Mouse (Mus musculus) CH12.LX (cell line): ENCODE results near the gene Cdhr5.

Source experiments
- CTCF ChIP-seq, 2 experiments: IDR thresholded peaks in 1 of 2; conservative IDR thresholded peaks in 1 of 2; 2 replicates each; pipeline ENCODE4 v1.5.1; 2011 to 2012; ENCODE audit warnings: low read depth in 2 of 2, low read length in 2 of 2, improper control_type of control experiment in 1 of 2, inconsistent platforms in 1 of 2, mild to moderate bottlenecking in 1 of 2, moderate library complexity in 1 of 2
- E2F4 ChIP-seq: IDR thresholded peaks from 2 replicates; pipeline ENCODE4 v1.6.1; 2011; ENCODE audit warnings: low read depth, low read length, improper control_type of control experiment; ENCODE audit not compliant: insufficient replicate concordance
- MAX ChIP-seq: IDR thresholded peaks from 2 replicates; pipeline ENCODE4 v1.6.1; 2011; ENCODE audit warnings: low read length, improper control_type of control experiment
- POLR2A ChIP-seq: IDR thresholded peaks from 2 replicates; pipeline ENCODE4 v1.6.1; 2011; ENCODE audit warnings: low read depth, mild to moderate bottlenecking, improper control_type of control experiment, low read length
- SIN3A ChIP-seq: IDR thresholded peaks from 2 replicates; pipeline ENCODE4 v1.6.1; 2012; ENCODE audit warnings: low read length, improper control_type of control experiment, inconsistent platforms
- TBP ChIP-seq: conservative IDR thresholded peaks from 2 replicates; pipeline ENCODE4 v1.6.1; 2011; ENCODE audit warnings: low read depth, low read length, improper control_type of control experiment
- TCF12 ChIP-seq: IDR thresholded peaks from 2 replicates; pipeline ENCODE4 v1.6.1; 2014; ENCODE audit warnings: low read depth, mild to moderate bottlenecking, inconsistent platforms, low read length, improper control_type of control experiment
- USF1 ChIP-seq: IDR thresholded peaks from 2 replicates; pipeline ENCODE4 v1.6.1; 2014; ENCODE audit warnings: low read depth, mild to moderate bottlenecking, inconsistent platforms, low read length, improper control_type of control experiment

- TF ChIP-seq CTCF (conservative IDR thresholded peaks at IDR 0.05 in 1 of 2, IDR thresholded peaks at IDR 0.05 in 1 of 2; ENCODE audit: low read depth in 2 of 2, low read length in 2 of 2) (no peak), TCF12 (no peak), POLR2A (no peak), TBP (no peak), SIN3A (no peak), E2F4 (no peak), MAX (no peak), USF1 (no peak)
Observed at GRCm38 (mm10) chr7:141263640-141264039, 12.9 kb downstream of the Cdhr5 start.
